Mouse (Mus musculus): Measurements from ENCODE around the gene Pvr. TPM values are rescaled to one million over a fixed set of nuclear protein-coding genes. Genes with fewer than 3 reads are reported as not detected.
"Not testable (repeated sequence)": the region's sequence is repeated elsewhere in the genome, so short reads cannot be mapped to it uniquely, and the experiment has no call there.

Gene Pvr
- polyA plus RNA-seq, 1 experiment, result 11.8 TPM

DNA sequence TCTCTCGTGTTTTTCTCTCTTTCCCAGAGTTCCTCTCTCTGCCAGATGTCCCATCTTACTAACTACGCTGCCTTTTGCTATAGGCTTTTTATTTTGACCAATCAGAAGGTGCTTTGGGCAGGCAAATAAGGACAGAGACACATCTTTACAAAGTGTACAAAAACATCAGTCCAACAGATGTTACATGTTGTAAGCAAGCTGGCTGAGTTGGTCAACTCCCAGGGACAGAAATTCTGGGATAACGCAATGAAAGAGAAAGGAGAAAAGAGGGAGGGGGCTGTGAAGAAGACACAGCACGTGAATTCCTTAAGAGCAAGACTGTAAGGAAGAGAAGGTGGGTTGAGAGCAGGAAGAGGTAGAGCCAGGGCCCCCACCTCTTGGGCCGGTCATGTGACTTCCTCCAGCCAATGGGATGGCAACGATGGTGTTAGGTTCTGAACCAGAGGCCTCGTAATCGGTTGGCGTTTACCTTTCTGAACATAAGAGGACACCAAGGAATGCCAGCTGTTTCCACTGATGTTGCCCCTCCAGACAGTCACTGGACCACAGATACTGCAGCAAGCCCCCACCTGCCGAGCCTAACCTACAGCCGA is 16.4 kb upstream of the Pvr start:
- Histone ChIP-seq H3K27ac (ENCODE audit: insufficient read depth, low read length) (no peak overlapping the region), H3K4me3 (ENCODE audit: insufficient read depth, low read length) (no peak overlapping the region), H3K4me1 (ENCODE audit: control insufficient read depth, insufficient read depth, low read length) (no peaks in the 10 kb centered on the region)
- TF ChIP-seq CTCF (IDR thresholded peaks at IDR 0.05; ENCODE audit: extremely low read depth, insufficient read depth, low read length), result no peak
- TF ChIP-seq POLR2A (IDR thresholded peaks at IDR 0.05; ENCODE audit: extremely low read depth, insufficient read depth, low read length), result no peak

DNA sequence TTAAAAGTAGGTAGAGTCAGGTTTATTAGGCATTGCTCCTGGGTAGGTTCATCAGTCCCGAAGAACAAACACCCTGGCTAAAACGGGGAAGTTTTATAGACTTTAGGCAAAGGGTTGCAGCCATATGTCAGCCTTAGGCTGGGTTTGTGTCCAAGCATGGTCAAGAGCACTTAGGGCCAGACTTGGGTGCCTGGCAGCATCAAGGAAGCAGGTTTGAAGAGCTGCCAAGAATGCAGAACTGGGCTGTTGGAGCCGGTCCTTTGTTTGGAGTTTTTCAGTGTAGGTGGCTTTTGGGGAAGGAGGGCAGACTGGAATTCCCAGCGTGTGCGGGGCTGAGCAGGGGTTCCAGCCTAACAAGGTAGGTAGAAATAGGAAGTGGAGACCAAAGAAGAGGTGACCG is 15.0 kb upstream of the Pvr start:
- no peak for TF ChIP-seq POLR2A (IDR thresholded peaks at IDR 0.05; ENCODE audit: extremely low read depth, insufficient read depth, low read length)
- no peak for TF ChIP-seq CTCF (IDR thresholded peaks at IDR 0.05; ENCODE audit: extremely low read depth, insufficient read depth, low read length)
- H3K4me1 ChIP-seq (ENCODE audit: control insufficient read depth, insufficient read depth, low read length), result peaks cover 2% of the 10 kb centered on the region; the same call in 1 of the 2 replicates
- H3K27ac ChIP-seq (ENCODE audit: insufficient read depth, low read length), result no peak overlapping the region
- no peak overlapping the region for H3K4me3 ChIP-seq (ENCODE audit: insufficient read depth, low read length)

GRCm38 (mm10) chr7:19935171-19935751 is 14.3 kb upstream of the Pvr start:
- H3K4me1 ChIP-seq (ENCODE audit: control insufficient read depth, insufficient read depth, low read length), result peaks cover 2% of the 10 kb centered on the region; the same call in 1 of the 2 replicates
- H3K27ac ChIP-seq (ENCODE audit: insufficient read depth, low read length), result no peak overlapping the region
- H3K4me3 ChIP-seq (ENCODE audit: insufficient read depth, low read length), result no peak overlapping the region
- no peak for TF ChIP-seq POLR2A (IDR thresholded peaks at IDR 0.05; ENCODE audit: extremely low read depth, insufficient read depth, low read length)
- TF ChIP-seq CTCF (IDR thresholded peaks at IDR 0.05; ENCODE audit: extremely low read depth, insufficient read depth, low read length), result no peak

DNA sequence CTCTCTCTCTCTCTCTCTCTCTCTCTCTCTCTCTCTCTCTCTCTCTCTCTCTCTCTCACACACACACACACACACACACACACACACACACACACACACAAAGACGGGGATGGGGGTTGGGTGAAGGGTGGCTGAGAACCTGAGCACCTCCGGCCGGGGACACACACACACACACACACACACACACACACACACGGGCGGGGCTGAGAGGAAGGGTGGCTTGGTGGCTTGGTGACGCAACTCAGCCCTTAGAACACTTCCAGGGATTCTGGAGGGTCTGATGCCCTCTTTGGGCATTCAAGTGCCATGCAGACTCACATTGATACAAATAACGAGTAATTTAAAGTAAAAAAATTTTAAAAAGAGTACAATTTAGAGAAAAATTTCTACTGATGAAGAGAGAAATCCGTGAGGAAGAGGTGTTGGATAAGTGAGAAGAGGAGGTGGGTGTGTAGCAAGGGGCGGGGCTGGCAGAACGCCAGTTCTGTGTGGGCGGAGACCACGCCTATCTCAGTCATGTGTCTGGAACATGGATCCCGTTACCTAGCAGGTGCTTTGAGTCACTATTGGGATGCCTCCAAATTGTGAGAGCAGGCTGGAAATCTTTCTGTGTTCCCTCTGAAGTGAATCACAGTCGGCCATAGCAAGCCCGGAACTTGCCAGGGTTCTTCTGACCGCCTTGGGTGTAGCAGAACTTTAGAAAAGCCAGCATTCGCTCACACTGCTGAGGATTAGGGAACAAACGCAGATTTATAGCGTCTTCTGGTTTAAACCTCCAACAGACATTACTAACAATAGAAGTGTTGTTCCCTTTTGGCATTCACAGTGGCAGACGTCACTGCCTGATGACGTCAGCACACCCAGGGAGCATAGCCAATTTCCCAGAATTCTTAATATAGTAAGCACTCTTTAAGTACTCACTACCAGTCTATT is 12.2 kb upstream of the Pvr start:
- no peak overlapping the region; the same call in 1 of the 2 replicates for H3K4me3 ChIP-seq (ENCODE audit: insufficient read depth, low read length)
- H3K4me1 ChIP-seq (ENCODE audit: control insufficient read depth, insufficient read depth, low read length), result peaks cover 2% of the 10 kb centered on the region; the same call in 1 of the 2 replicates
- TF ChIP-seq CTCF (IDR thresholded peaks at IDR 0.05; ENCODE audit: extremely low read depth, insufficient read depth, low read length) (no peak), POLR2A (IDR thresholded peaks at IDR 0.05; ENCODE audit: extremely low read depth, insufficient read depth, low read length) (no peak)
- peak overlapping the region; percentile 15; the same call in 1 of the 2 replicates for H3K27ac ChIP-seq (ENCODE audit: insufficient read depth, low read length)

GRCm38 (mm10) chr7:19932133-19932876 is 11.3 kb upstream of the Pvr start:
- Histone ChIP-seq H3K4me1 (ENCODE audit: control insufficient read depth, insufficient read depth, low read length) (peaks cover 2% of the 10 kb centered on the region; the same call in 1 of the 2 replicates), H3K27ac (ENCODE audit: insufficient read depth, low read length) (no peak overlapping the region), H3K4me3 (ENCODE audit: insufficient read depth, low read length) (no peak overlapping the region)
- no peak for TF ChIP-seq POLR2A (IDR thresholded peaks at IDR 0.05; ENCODE audit: extremely low read depth, insufficient read depth, low read length)
- no peak for TF ChIP-seq CTCF (IDR thresholded peaks at IDR 0.05; ENCODE audit: extremely low read depth, insufficient read depth, low read length)

DNA sequence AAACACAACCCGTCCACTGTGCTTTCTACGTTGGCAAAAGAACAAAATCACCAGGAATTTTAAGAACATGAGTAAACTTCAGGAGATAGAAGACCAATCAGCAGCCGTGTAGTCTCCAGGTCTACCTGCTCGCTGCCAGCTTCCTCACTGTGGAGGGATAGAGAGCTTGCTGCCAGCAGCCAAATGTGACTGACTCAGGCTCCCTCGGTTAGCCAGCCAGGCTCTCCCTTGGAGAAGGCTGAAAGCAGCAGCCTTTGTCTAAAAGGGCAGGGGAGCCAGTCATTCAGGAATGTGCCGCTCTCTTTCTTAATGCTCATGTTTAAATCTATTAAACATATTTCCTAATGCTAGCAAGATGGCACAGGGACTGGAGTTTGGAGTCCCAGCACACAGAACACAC is 9.5 kb upstream of the Pvr start:
- not testable (repeated sequence) for H3K4me1 ChIP-seq (ENCODE audit: control insufficient read depth, insufficient read depth, low read length); H3K4me3 ChIP-seq (ENCODE audit: insufficient read depth, low read length); H3K27ac ChIP-seq (ENCODE audit: insufficient read depth, low read length)

DNA sequence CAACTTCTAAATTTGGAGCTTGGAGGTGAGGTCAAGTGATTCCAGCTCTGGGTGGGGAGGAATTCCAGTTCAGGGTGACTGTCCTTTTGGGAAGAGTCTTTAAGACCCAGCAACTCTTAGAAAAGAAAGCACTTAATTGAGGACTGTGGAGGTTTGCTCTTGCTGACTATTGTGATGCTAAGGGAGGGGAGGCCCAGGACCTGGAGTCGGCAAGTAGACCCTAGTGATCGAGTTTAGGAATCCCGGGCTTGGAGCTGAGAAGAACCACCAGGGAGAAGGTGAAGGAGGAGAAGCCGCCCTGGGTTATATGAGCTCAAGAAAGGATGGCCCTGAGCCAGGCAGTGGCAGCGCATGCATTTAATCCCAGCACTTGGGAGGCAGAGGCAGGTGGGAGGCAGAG is 7.5 kb upstream of the Pvr start:
- TF ChIP-seq POLR2A (IDR thresholded peaks at IDR 0.05; ENCODE audit: extremely low read depth, insufficient read depth, low read length) (no peak), CTCF (IDR thresholded peaks at IDR 0.05; ENCODE audit: extremely low read depth, insufficient read depth, low read length) (no peak)
- Histone ChIP-seq H3K4me1 (ENCODE audit: control insufficient read depth, insufficient read depth, low read length) (peaks cover 2% of the 10 kb centered on the region; the same call in 1 of the 2 replicates), H3K27ac (ENCODE audit: insufficient read depth, low read length) (no peak overlapping the region), H3K4me3 (ENCODE audit: insufficient read depth, low read length) (no peak overlapping the region)

DNA sequence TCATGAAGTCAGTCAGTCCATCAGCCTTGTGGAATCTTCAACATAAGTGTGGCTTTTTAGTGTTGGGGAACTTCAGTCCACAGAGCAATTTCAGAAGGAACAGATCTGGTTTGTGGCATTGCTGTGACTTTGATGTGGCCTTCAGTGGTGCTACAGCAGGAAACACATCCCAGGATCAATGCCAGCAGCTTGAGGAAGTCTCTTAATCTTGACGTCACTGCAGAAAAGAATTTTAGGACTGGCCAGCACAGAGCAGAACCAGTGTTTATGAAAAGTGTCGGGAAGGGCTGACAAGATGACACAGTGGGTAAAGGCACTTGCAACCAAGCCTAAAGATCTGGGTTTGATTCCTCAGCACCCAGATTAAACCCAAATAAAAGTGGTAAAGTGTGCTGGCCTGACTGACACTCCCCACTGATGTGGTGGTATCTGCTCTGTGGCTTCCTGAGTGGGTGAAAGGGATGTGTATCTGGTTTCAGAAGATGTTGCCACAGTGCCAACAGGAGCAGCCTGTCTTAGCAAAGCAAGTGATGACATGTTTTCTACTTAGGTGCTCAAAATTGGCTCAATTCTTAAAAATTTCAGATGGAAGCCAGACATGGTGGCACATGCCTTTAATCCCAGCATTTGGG is 6.0 kb upstream of the Pvr start:
- TF ChIP-seq CTCF (IDR thresholded peaks at IDR 0.05; ENCODE audit: extremely low read depth, insufficient read depth, low read length) (no peak), POLR2A (IDR thresholded peaks at IDR 0.05; ENCODE audit: extremely low read depth, insufficient read depth, low read length) (no peak)
- no peak overlapping the region for H3K4me3 ChIP-seq (ENCODE audit: insufficient read depth, low read length)
- no peak overlapping the region for H3K27ac ChIP-seq (ENCODE audit: insufficient read depth, low read length)
- no peaks in the 10 kb centered on the region for H3K4me1 ChIP-seq (ENCODE audit: control insufficient read depth, insufficient read depth, low read length)

DNA sequence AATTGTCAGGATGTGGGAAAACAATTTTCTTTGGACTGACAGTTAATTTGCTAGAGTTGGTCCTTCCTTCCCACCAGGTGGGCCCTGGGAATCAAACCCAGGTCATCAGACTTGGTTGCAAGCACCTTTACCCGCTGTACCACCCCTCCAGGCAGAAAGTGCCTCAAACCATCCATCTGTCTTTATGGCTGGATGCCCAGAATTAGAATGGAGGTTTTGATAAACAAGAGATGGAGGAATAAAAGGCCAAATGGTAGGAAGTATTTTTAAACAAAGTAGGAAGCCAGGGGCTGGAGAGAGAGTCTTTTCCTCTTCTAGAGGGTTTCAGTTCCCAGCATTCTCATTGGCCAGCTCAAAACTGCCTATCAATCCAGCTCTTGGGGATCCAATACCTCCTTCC is 4.4 kb upstream of the Pvr start:
- TF ChIP-seq POLR2A (IDR thresholded peaks at IDR 0.05; ENCODE audit: extremely low read depth, insufficient read depth, low read length) (no peak), CTCF (IDR thresholded peaks at IDR 0.05; ENCODE audit: extremely low read depth, insufficient read depth, low read length) (no peak)
- no peak overlapping the region for H3K27ac ChIP-seq (ENCODE audit: insufficient read depth, low read length)
- H3K4me3 ChIP-seq (ENCODE audit: insufficient read depth, low read length), result no peak overlapping the region
- no peaks in the 10 kb centered on the region for H3K4me1 ChIP-seq (ENCODE audit: control insufficient read depth, insufficient read depth, low read length)
